Mouse (Mus musculus): ENCODE data around the gene E130114P18Rik.

DNA sequence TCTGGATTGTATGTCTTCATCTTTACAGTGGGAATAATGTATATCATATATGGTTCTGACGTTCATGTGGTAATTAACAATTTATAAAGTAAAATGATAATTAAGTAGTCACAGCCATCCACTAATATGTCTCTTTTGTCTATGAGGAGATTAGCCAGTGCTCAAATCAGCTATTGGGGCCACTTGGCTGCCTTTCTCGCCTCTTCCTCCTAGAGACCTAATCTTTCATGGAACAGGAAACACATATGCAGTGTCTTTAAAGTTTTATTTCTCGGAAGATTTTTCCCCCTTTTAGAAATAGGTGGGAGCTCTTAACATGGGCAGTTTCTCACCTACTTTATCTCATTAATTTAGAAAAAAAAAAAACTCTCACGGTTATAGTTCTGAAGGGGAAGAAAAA, 27.5 kb downstream of the E130114P18Rik start:
- TF ChIP-seq CTCF (IDR thresholded peaks at IDR 0.05; ENCODE audit: borderline replicate concordance, insufficient read depth, low read depth, low read length) = no peak
- TF ChIP-seq POLR2A (IDR thresholded peaks at IDR 0.05; ENCODE audit: borderline replicate concordance, insufficient read depth, low read length) = no peak
